Mouse (Mus musculus) liver, embryonic 11.5 days (tissue): Measurements from ENCODE around the gene Fasn. TPM values are rescaled to one million over a fixed set of nuclear protein-coding genes. Genes with fewer than 3 reads are reported as not detected.
"Not testable (repeated sequence)": the region's sequence is repeated elsewhere in the genome, so short reads cannot be mapped to it uniquely, and the experiment has no call there.

Source experiments
- ATAC-seq: fragments of 200-750 bp; cut with Nextera tagmentation; replicated peaks from 2 replicates; pipeline ENCODE4 v1.8.0; 2017; ENCODE audit warnings: moderate number of reproducible peaks, mild to moderate bottlenecking, moderate TSS enrichment, moderate library complexity; ENCODE audit not compliant: low FRiP score
- DNase-seq: peaks from one replicate; pipeline ENCODE4 v3.0.0-alpha.2; 2017; ENCODE audit warnings: low spot score
- H3K27ac ChIP-seq: fragments of 300-500 bp; sonication (generic); 2 replicates; pipeline ENCODE4 v1.5.1; 2014; ENCODE audit warnings: mild to moderate bottlenecking, low read depth, low read length, control low read depth
- H3K27me3 ChIP-seq: fragments of 300-500 bp; sonication (generic); replicated peaks from 2 replicates; pipeline ENCODE4 v1.6.1; 2014; ENCODE audit warnings: low read length, mixed read lengths; ENCODE audit not compliant: control insufficient read depth, insufficient read depth
- H3K36me3 ChIP-seq: fragments of 300-500 bp; sonication (generic); 2 replicates; pipeline ENCODE4 v1.6.1; 2014; ENCODE audit warnings: mild to moderate bottlenecking, low read length, moderate library complexity, mixed read lengths; ENCODE audit not compliant: control insufficient read depth, insufficient read depth
- H3K4me1 ChIP-seq: fragments of 300-500 bp; sonication (generic); replicated peaks from 2 replicates; pipeline ENCODE4 v1.6.1; 2014; ENCODE audit warnings: low read length, mixed read lengths; ENCODE audit not compliant: control insufficient read depth, insufficient read depth
- H3K4me2 ChIP-seq: fragments of 300-500 bp; sonication (generic); 2 replicates; pipeline ENCODE4 v1.6.1; 2014; ENCODE audit warnings: mild to moderate bottlenecking, control low read depth, moderate library complexity
- H3K4me3 ChIP-seq: fragments of 300-500 bp; sonication (generic); 2 replicates; pipeline ENCODE4 v1.5.1; 2014; ENCODE audit warnings: low read depth, low read length, control low read depth
- H3K9ac ChIP-seq: fragments of 300-500 bp; sonication (generic); 2 replicates; pipeline ENCODE4 v1.6.1; 2014; ENCODE audit warnings: low read depth, low read length, control low read depth
- H3K9me3 ChIP-seq: fragments of 300-500 bp; sonication (generic); 2 replicates; pipeline ENCODE4 v1.6.1; 2016; ENCODE audit warnings: low read length, inconsistent platforms, mixed read lengths; ENCODE audit not compliant: control insufficient read depth
- WGBS: fragments of 180-500 bp; shearing (Covaris S2); extraction: QIAGEN DNeasy Blood & Tissue Kit; methylation state at CpG from one replicate; pipeline ENCODE4 v1.1.7; 2014; 5-methylcytosine and 5-hydroxymethylcytosine counted together
- polyA plus RNA-seq: library from polyadenylated mRNA; unstranded; fragments of >200 nt; fragmentation: Nextera tagmentation; extraction: Ambion mirVana; gene quantifications from 2 replicates; pipeline ENCODE4 v1.2.1, GENCODE M21; 2014

The Fasn gene
- polyA plus RNA-seq, 1 experiment from 2014 or later: 71.3 TPM

- WGBS: 70% methylated on average over 11 of the region's 11 CpGs
- no peak for DNase-seq
- Histone ChIP-seq H3K4me1 (peaks cover 10% of the 10 kb centered on the region), H3K9me3 (no peaks in the 10 kb centered on the region), H3K27ac (no peak overlapping the region), H3K36me3 (no peaks in the 10 kb centered on the region), H3K4me3 (no peak overlapping the region), H3K9ac (no peak overlapping the region), H3K4me2 (no peak overlapping the region), H3K27me3 (no peaks in the 10 kb centered on the region)
- ATAC-seq: no peak
These were observed 28.0 kb upstream of the Fasn start for GRCm38 (mm10) chr11:120852083-120852935.

GRCm38 (mm10) chr11:120851582-120851981, 27.2 kb upstream of the Fasn start:
- no peak overlapping the region for H3K9ac ChIP-seq
- no peak overlapping the region for H3K4me3 ChIP-seq
- H3K4me1 ChIP-seq: peaks cover 10% of the 10 kb centered on the region
- no peaks in the 10 kb centered on the region for H3K27me3 ChIP-seq
- DNase-seq (no peak), ATAC-seq (no peak)
- H3K27ac ChIP-seq: no peak overlapping the region
- WGBS: 82% methylated on average over 2 of the region's 2 CpGs
- H3K9me3 ChIP-seq: no peaks in the 10 kb centered on the region
- no peak overlapping the region for H3K4me2 ChIP-seq
- H3K36me3 ChIP-seq: no peaks in the 10 kb centered on the region

GRCm38 (mm10) chr11:120851132-120851531, 26.8 kb upstream of the Fasn start:
- no peak overlapping the region for H3K4me3 ChIP-seq
- no peak overlapping the region for H3K4me2 ChIP-seq
- ATAC-seq (no peak), DNase-seq (no peak)
- no peaks in the 10 kb centered on the region for H3K27me3 ChIP-seq
- H3K4me1 ChIP-seq: peaks cover 10% of the 10 kb centered on the region
- no peak overlapping the region for H3K9ac ChIP-seq
- H3K9me3 ChIP-seq: no peaks in the 10 kb centered on the region
- no peak overlapping the region for H3K27ac ChIP-seq
- WGBS: 82% methylated on average over 1 of the region's 1 CpGs
- H3K36me3 ChIP-seq: no peaks in the 10 kb centered on the region

GRCm38 (mm10) chr11:120850331-120851030, 26.1 kb upstream of the Fasn start:
- DNase-seq (no peak), ATAC-seq (peak; percentile 53)
- Histone ChIP-seq H3K4me2 (no peak overlapping the region), H3K27me3 (no peaks in the 10 kb centered on the region), H3K4me1 (peaks cover 10% of the 10 kb centered on the region), H3K9ac (no peak overlapping the region), H3K36me3 (no peaks in the 10 kb centered on the region), H3K4me3 (no peak overlapping the region), H3K9me3 (no peaks in the 10 kb centered on the region), H3K27ac (no peak overlapping the region)
- 47% methylated on average over 2 of the region's 2 CpGs for WGBS

GRCm38 (mm10) chr11:120846725-120847475, 22.6 kb upstream of the Fasn start:
- no peak overlapping the region for H3K9ac ChIP-seq
- H3K27ac ChIP-seq: no peak overlapping the region
- DNase-seq (no peak), ATAC-seq (no peak)
- H3K27me3 ChIP-seq: no peaks in the 10 kb centered on the region
- WGBS: 87% methylated on average over 9 of the region's 9 CpGs
- peaks cover 10% of the 10 kb centered on the region for H3K4me1 ChIP-seq
- H3K4me2 ChIP-seq: no peak overlapping the region
- H3K4me3 ChIP-seq: no peak overlapping the region
- no peaks in the 10 kb centered on the region for H3K9me3 ChIP-seq
- no peaks in the 10 kb centered on the region for H3K36me3 ChIP-seq

- WGBS: 86% methylated on average over 4 of the region's 4 CpGs
- no peak overlapping the region for H3K27ac ChIP-seq
- no peak overlapping the region for H3K4me2 ChIP-seq
- ATAC-seq (no peak), DNase-seq (no peak)
- H3K27me3 ChIP-seq: no peaks in the 10 kb centered on the region
- H3K4me3 ChIP-seq: no peak overlapping the region
- 0 out of 2 replicates have a peak, but pooled peaks cover 5% of the 10 kb centered on the region for H3K4me1 ChIP-seq
- no peaks in the 10 kb centered on the region for H3K9me3 ChIP-seq
- no peak overlapping the region for H3K9ac ChIP-seq
- no peaks in the 10 kb centered on the region for H3K36me3 ChIP-seq
These were observed 20.0 kb upstream of the Fasn start for GRCm38 (mm10) chr11:120844329-120844728.

- Histone ChIP-seq H3K27ac (no peak overlapping the region), H3K9ac (no peak overlapping the region), H3K36me3 (no peaks in the 10 kb centered on the region), H3K4me2 (no peak overlapping the region), H3K4me3 (no peak overlapping the region), H3K27me3 (no peaks in the 10 kb centered on the region), H3K4me1 (peaks cover 10% of the 10 kb centered on the region), H3K9me3 (no peaks in the 10 kb centered on the region)
- DNase-seq (no peak), ATAC-seq (0 out of 2 replicates have a peak, but pooled peaks have one; percentile 13)
- 59% methylated on average over 8 of the region's 8 CpGs for WGBS
These were observed 9.4 kb upstream of the Fasn start for GRCm38 (mm10) chr11:120833555-120834280.

GRCm38 (mm10) chr11:120832962-120833361, 8.6 kb upstream of the Fasn start:
- not testable (repeated sequence) for H3K4me3 ChIP-seq, H3K9ac ChIP-seq, H3K27me3 ChIP-seq, H3K27ac ChIP-seq, H3K36me3 ChIP-seq, H3K9me3 ChIP-seq, H3K4me2 ChIP-seq, DNase-seq
- H3K4me1 ChIP-seq: peaks cover 10% of the 10 kb centered on the region
- WGBS: 74% methylated on average over 5 of the region's 5 CpGs
- peak; percentile 70 for ATAC-seq
